Mouse (Mus musculus) stomach, embryonic 15.5 days (tissue): ENCODE measurements around the gene Eif4a3. TPM values are rescaled to one million over a fixed set of nuclear protein-coding genes. Genes with fewer than 3 reads are reported as not detected.

Experiments used
- ATAC-seq: fragments of 200-750 bp; cut with Nextera tagmentation; 2 replicates; pipeline ENCODE4 v1.8.0; 2017; ENCODE audit warnings: low read depth, moderate number of reproducible peaks, moderate TSS enrichment; ENCODE audit not compliant: insufficient read depth, low FRiP score
- H3K27ac ChIP-seq: fragments of 300-500 bp; sonication (generic); 2 replicates; pipeline ENCODE4 v1.5.1; 2015; ENCODE audit warnings: mild to moderate bottlenecking, inconsistent platforms
- H3K27me3 ChIP-seq: fragments of 300-500 bp; sonication (generic); replicated peaks from 2 replicates; pipeline ENCODE4 v1.6.1; 2015; ENCODE audit warnings: inconsistent platforms
- H3K36me3 ChIP-seq: fragments of 300-500 bp; sonication (generic); 2 replicates; pipeline ENCODE4 v1.6.1; 2015; ENCODE audit warnings: inconsistent platforms
- H3K4me1 ChIP-seq: fragments of 300-500 bp; sonication (generic); 2 replicates; pipeline ENCODE4 v1.6.1; 2015; ENCODE audit warnings: inconsistent platforms
- H3K4me2 ChIP-seq: fragments of 300-500 bp; sonication (generic); 2 replicates; pipeline ENCODE4 v1.6.1; 2015; ENCODE audit warnings: mild to moderate bottlenecking, inconsistent platforms
- H3K4me3 ChIP-seq: fragments of 300-500 bp; sonication (generic); replicated peaks from 2 replicates; pipeline ENCODE4 v1.5.1; 2015; ENCODE audit warnings: inconsistent platforms
- H3K9ac ChIP-seq: fragments of 300-500 bp; sonication (generic); 2 replicates; pipeline ENCODE4 v1.6.1; 2015; ENCODE audit warnings: inconsistent platforms
- H3K9me3 ChIP-seq: fragments of 300-500 bp; sonication (generic); 2 replicates; pipeline ENCODE4 v1.6.1; 2016; ENCODE audit warnings: inconsistent platforms
- WGBS: fragments of 180-500 bp; shearing (Covaris S2); methylation state at CpG from one replicate; pipeline ENCODE4 v1.1.7; 2015; 5-methylcytosine and 5-hydroxymethylcytosine counted together
- polyA plus RNA-seq: library from polyadenylated mRNA; unstranded; fragments of >200 nt; fragmentation: Nextera tagmentation; extraction: Ambion mirVana; gene quantifications from 2 replicates; pipeline ENCODE4 v1.2.1, GENCODE M21; 2015

Eif4a3 gene
- 299 and 315 TPM in 2 replicates for polyA plus RNA-seq

- H3K4me2 ChIP-seq = peak within 1 kb of the TSS; percentile 89
- H3K9ac ChIP-seq = peak within 1 kb of the TSS; percentile 97
- peaks cover 25% of the 10 kb centered on the region for H3K36me3 ChIP-seq
Measured at GRCm38 (mm10) chr11:119299391-119300245, at the start of gene Eif4a3. Gene Eif4a3 (minus strand): TSS chr11:119300089.

GRCm38 (mm10) chr11:119347125-119347524 is 47.2 kb upstream of the Eif4a3 start:
- Histone ChIP-seq H3K9me3 (no peaks in the 10 kb centered on the region), H3K27me3 (no peaks in the 10 kb centered on the region), H3K9ac (no peak overlapping the region), H3K27ac (no peak overlapping the region), H3K4me1 (no peaks in the 10 kb centered on the region), H3K4me3 (no peak overlapping the region), H3K36me3 (no peaks in the 10 kb centered on the region), H3K4me2 (no peak overlapping the region)
- 81% methylated on average over 4 of the region's 4 CpGs for WGBS
- no peak for ATAC-seq

More at GRCm38 (mm10) chr11:119299391-119300245, at the start of gene Eif4a3:
- Histone ChIP-seq H3K27me3 (no peaks in the 10 kb centered on the region), H3K4me1 (peaks cover 12% of the 10 kb centered on the region), H3K9me3 (no peaks in the 10 kb centered on the region), H3K4me3 (peak within 1 kb of the TSS; percentile 78), H3K27ac (peak within 1 kb of the TSS; percentile 89)
- WGBS = under 1% methylated on average over 89 of the region's 89 CpGs
- peak; percentile 94 for ATAC-seq

- H3K4me3 ChIP-seq = no peak overlapping the region
- H3K9ac ChIP-seq = no peak overlapping the region
- no peaks in the 10 kb centered on the region for H3K4me1 ChIP-seq
- no peaks in the 10 kb centered on the region for H3K9me3 ChIP-seq
- 61% methylated on average over 6 of the region's 6 CpGs for WGBS
- H3K27me3 ChIP-seq = no peaks in the 10 kb centered on the region
- ATAC-seq = no peak
- no peak overlapping the region for H3K27ac ChIP-seq
- no peak overlapping the region for H3K4me2 ChIP-seq
- H3K36me3 ChIP-seq = no peaks in the 10 kb centered on the region
Measured at GRCm38 (mm10) chr11:119344865-119345264, 45.0 kb upstream of the Eif4a3 start.

DNA sequence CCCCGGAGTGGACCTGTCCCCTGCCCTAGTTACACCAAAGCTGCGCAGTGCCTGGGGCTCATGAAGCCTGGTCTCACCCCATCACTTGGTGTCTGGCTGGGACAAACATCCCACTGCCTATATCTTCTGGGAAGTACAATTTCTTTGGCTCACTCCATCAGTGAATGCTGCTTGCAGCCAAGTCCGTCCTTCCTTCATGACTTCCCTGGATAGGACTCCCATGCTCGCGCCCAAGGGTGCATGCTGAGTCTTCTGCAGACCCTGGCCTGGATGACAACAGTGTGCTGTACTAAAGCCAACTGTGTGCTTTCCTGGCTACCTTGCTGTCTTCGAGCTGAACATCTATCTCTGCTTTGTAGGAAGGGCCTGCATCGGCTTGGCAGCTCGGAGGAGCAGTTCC is 44.3 kb upstream of the Eif4a3 start:
- H3K4me2 ChIP-seq = no peak overlapping the region
- no peak overlapping the region for H3K9ac ChIP-seq
- 85% methylated on average over 8 of the region's 8 CpGs for WGBS
- no peaks in the 10 kb centered on the region for H3K9me3 ChIP-seq
- H3K4me1 ChIP-seq = no peaks in the 10 kb centered on the region
- no peaks in the 10 kb centered on the region for H3K27me3 ChIP-seq
- no peaks in the 10 kb centered on the region for H3K36me3 ChIP-seq
- no peak overlapping the region for H3K4me3 ChIP-seq
- ATAC-seq = no peak
- no peak overlapping the region for H3K27ac ChIP-seq

DNA sequence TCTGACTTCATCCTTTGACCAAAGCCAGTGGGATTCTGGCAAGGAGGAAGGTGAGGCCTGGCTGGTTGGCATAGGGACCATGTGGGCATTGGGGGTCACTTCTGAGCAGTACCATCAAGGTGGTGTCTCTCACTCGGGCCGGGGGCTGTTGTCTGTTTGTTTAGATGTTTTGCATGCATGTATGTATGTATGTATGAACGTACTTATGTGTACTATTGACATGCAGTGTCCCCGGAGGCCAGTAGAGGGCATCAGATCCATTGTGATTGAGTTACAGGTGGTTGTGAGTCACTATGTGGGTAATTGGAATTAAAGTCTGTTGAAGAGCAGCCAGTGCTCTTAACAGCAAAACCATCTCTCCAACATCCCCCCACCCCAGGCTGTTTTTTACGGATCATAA is 39.7 kb upstream of the Eif4a3 start:
- no peak overlapping the region for H3K4me3 ChIP-seq
- H3K9ac ChIP-seq = no peak overlapping the region
- no peak overlapping the region for H3K27ac ChIP-seq
- H3K9me3 ChIP-seq = no peaks in the 10 kb centered on the region
- no peaks in the 10 kb centered on the region for H3K27me3 ChIP-seq
- no peak overlapping the region for H3K4me2 ChIP-seq
- H3K4me1 ChIP-seq = no peaks in the 10 kb centered on the region
- H3K36me3 ChIP-seq = no peaks in the 10 kb centered on the region
- ATAC-seq = no peak
- WGBS = 6% methylated on average over 5 of the region's 5 CpGs

GRCm38 (mm10) chr11:119339179-119339578 is 39.3 kb upstream of the Eif4a3 start:
- Histone ChIP-seq H3K9ac (no peak overlapping the region), H3K4me1 (no peaks in the 10 kb centered on the region), H3K36me3 (no peaks in the 10 kb centered on the region), H3K9me3 (no peaks in the 10 kb centered on the region), H3K27me3 (no peaks in the 10 kb centered on the region), H3K4me2 (no peak overlapping the region), H3K27ac (no peak overlapping the region), H3K4me3 (no peak overlapping the region)
- no peak for ATAC-seq
- WGBS = 40% methylated on average over 5 of the region's 5 CpGs

GRCm38 (mm10) chr11:119338271-119339059 is 38.6 kb upstream of the Eif4a3 start:
- peak; percentile 60; the same call in 1 of the 2 replicates for ATAC-seq
- H3K9me3 ChIP-seq = no peaks in the 10 kb centered on the region
- H3K4me1 ChIP-seq = no peaks in the 10 kb centered on the region
- H3K27me3 ChIP-seq = no peaks in the 10 kb centered on the region
- H3K4me3 ChIP-seq = no peak overlapping the region
- no peak overlapping the region for H3K27ac ChIP-seq
- H3K4me2 ChIP-seq = no peak overlapping the region
- WGBS = 76% methylated on average over 10 of the region's 10 CpGs
- H3K9ac ChIP-seq = no peak overlapping the region
- no peaks in the 10 kb centered on the region for H3K36me3 ChIP-seq

- Histone ChIP-seq H3K4me2 (no peak overlapping the region), H3K27me3 (no peaks in the 10 kb centered on the region; the same call in 1 of the 2 replicates), H3K9me3 (no peaks in the 10 kb centered on the region), H3K36me3 (no peaks in the 10 kb centered on the region), H3K27ac (no peak overlapping the region), H3K9ac (no peak overlapping the region), H3K4me3 (no peak overlapping the region), H3K4me1 (no peaks in the 10 kb centered on the region)
- no peak for ATAC-seq
- WGBS = 30% methylated on average over 3 of the region's 3 CpGs
Measured at GRCm38 (mm10) chr11:119331970-119332369, 32.1 kb upstream of the Eif4a3 start.

- 0 out of 2 replicates have a peak, but pooled peaks have one; percentile 54 for ATAC-seq
- H3K4me2 ChIP-seq = no peak overlapping the region
- 56% methylated on average over 4 of the region's 4 CpGs for WGBS
Measured at GRCm38 (mm10) chr11:119330592-119330991, 30.7 kb upstream of the Eif4a3 start.

DNA sequence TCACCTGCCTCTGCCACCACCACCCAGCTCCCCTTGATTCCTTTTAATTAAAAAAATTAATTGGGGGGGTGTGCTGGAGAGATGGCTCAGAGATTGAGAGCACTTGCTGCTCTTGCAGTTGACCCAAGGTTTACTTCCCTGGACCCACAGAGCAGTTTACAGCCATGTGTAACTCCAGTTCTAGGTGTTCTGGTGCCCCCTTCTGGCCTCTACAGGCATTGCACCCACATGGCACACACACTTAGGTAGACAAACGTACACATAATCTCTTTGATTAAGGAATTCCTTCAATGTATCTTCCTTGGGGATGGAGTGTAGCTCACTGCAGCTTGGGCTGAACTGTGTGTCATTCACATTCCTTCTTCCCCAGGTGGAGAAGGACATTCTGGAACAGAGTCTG is 25.2 kb upstream of the Eif4a3 start:
- Histone ChIP-seq H3K4me1 (no peaks in the 10 kb centered on the region), H3K9ac (no peak overlapping the region), H3K4me2 (no peak overlapping the region), H3K27ac (no peak overlapping the region), H3K4me3 (no peak overlapping the region), H3K27me3 (no peaks in the 10 kb centered on the region; the same call in 1 of the 2 replicates), H3K36me3 (no peaks in the 10 kb centered on the region), H3K9me3 (peaks cover 2% of the 10 kb centered on the region; the same call in 1 of the 2 replicates)
- no peak for ATAC-seq
- 80% methylated on average over 1 of the region's 1 CpGs for WGBS

More at GRCm38 (mm10) chr11:119330592-119330991, 30.7 kb upstream of the Eif4a3 start:
- Histone ChIP-seq H3K4me1 (no peaks in the 10 kb centered on the region), H3K9ac (no peak overlapping the region), H3K27ac (no peak overlapping the region), H3K36me3 (no peaks in the 10 kb centered on the region), H3K27me3 (no peaks in the 10 kb centered on the region; the same call in 1 of the 2 replicates), H3K9me3 (no peaks in the 10 kb centered on the region), H3K4me3 (no peak overlapping the region)

GRCm38 (mm10) chr11:119322521-119322920 is 22.6 kb upstream of the Eif4a3 start:
- no peak for ATAC-seq
- H3K4me1 ChIP-seq = no peaks in the 10 kb centered on the region
- H3K27ac ChIP-seq = no peak overlapping the region
- WGBS = 67% methylated on average over 13 of the region's 13 CpGs
- H3K9ac ChIP-seq = no peak overlapping the region
- no peak overlapping the region for H3K4me3 ChIP-seq
- no peaks in the 10 kb centered on the region for H3K27me3 ChIP-seq
- no peak overlapping the region for H3K4me2 ChIP-seq
- peaks cover 2% of the 10 kb centered on the region; the same call in 1 of the 2 replicates for H3K9me3 ChIP-seq
- H3K36me3 ChIP-seq = no peaks in the 10 kb centered on the region

- Histone ChIP-seq H3K4me2 (no peak overlapping the region), H3K4me3 (no peak overlapping the region)
- 73% methylated on average over 4 of the region's 4 CpGs for WGBS
Measured at GRCm38 (mm10) chr11:119316720-119317119, 16.8 kb upstream of the Eif4a3 start.

More at GRCm38 (mm10) chr11:119316720-119317119, 16.8 kb upstream of the Eif4a3 start:
- H3K9ac ChIP-seq = no peak overlapping the region
- no peaks in the 10 kb centered on the region for H3K36me3 ChIP-seq
- H3K27me3 ChIP-seq = no peaks in the 10 kb centered on the region
- no peak overlapping the region for H3K27ac ChIP-seq
- no peaks in the 10 kb centered on the region for H3K4me1 ChIP-seq
- H3K9me3 ChIP-seq = no peaks in the 10 kb centered on the region
- no peak for ATAC-seq
